Comparison of ENCODE assay signal across 7 mouse cellular contexts in the genomic region with DNA sequence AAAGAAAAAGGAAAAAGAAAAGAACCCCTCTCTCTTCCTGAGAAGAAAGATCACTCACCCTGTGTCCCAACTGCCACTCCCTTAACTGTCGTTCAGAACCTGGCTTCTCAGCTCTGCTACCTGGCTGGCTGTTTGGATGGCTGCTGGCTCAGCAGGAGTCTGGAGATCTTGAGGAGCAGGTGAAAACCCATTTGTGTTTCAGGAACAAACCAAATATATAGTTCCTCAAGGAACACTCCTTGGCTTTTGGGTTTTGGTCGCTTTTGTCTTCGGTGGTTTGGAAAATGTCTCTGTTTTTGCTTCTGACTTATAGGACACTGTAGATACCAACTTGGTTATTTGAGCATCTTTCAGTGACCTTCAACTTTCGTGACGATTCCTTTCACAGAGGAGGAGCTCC. TPM values are rescaled to one million over a fixed set of nuclear protein-coding genes. Genes with fewer than 3 reads are reported as not detected.
DNase-seq lines count a peak whose midpoint lies in the region; ATAC-seq and TF ChIP-seq lines count a peak whose summit lies in the region.

A gene (minus strand): TSS at position 101 of the 400 bp plus-strand sequence.

- no peak within 1 kb of the TSS for H3K9ac ChIP-seq in ES-E14 (ENCODE audit: insufficient read depth, low read depth, low read length, poor library complexity, severe bottlenecking)
- H3K9ac ChIP-seq in forebrain, embryonic 14.5 days (ENCODE audit: low read length), result no peak within 1 kb of the TSS
- H3K9ac ChIP-seq in hindbrain, embryonic 12.5 days, result no peak within 1 kb of the TSS
- H3K9ac ChIP-seq in liver, embryonic 14.5 days (replicated peaks), result no peak within 1 kb of the TSS

- no peak for TF ChIP-seq EP300 in liver, embryonic 14.5 days (IDR thresholded peaks at IDR 0.05; ENCODE audit: low read depth)

- no peak within 1 kb of the TSS for H3K4me3 ChIP-seq in C2C12 (ENCODE audit: insufficient read depth, poor library complexity, severe bottlenecking)
- H3K4me3 ChIP-seq in ES-E14 (ENCODE audit: insufficient read depth in 1 of 2, low read depth in 1 of 2, low read length in 2 of 2, poor library complexity in 1 of 2, severe bottlenecking in 1 of 2), result no peak within 1 kb of the TSS
- H3K4me3 ChIP-seq in forebrain, embryonic 14.5 days (ENCODE audit: low read depth, low read length), result no peak within 1 kb of the TSS
- no peak within 1 kb of the TSS for H3K4me3 ChIP-seq in hindbrain, embryonic 12.5 days
- no peak within 1 kb of the TSS for H3K4me3 ChIP-seq in liver, embryonic 14.5 days (ENCODE audit: insufficient read depth in 1 of 2, low read depth in 2 of 2, low read length in 2 of 2)

- no peak for ATAC-seq in forebrain, embryonic 14.5 days
- no peak for ATAC-seq in hindbrain, embryonic 12.5 days (ENCODE audit: low FRiP score)
- no peak for ATAC-seq in liver, embryonic 14.5 days (ENCODE audit: insufficient read depth)

- no peaks in the 10 kb centered on the region for H3K4me1 ChIP-seq in ES-E14 (ENCODE audit: control insufficient read depth in 2 of 2, insufficient read depth in 2 of 2, low read length in 2 of 2, poor library complexity in 1 of 2)
- H3K4me1 ChIP-seq in forebrain, embryonic 14.5 days (ENCODE audit: control insufficient read depth, insufficient read depth, low read length), result no peaks in the 10 kb centered on the region
- no peaks in the 10 kb centered on the region for H3K4me1 ChIP-seq in hindbrain, embryonic 12.5 days
- H3K4me1 ChIP-seq in liver, embryonic 14.5 days (replicated peaks; ENCODE audit: control insufficient read depth in 2 of 2, insufficient read depth in 2 of 2, low read length in 1 of 2), result no peaks in the 10 kb centered on the region

- 74% methylated on average over 5 of the region's 5 CpGs for WGBS in forebrain, embryonic 14.5 days
- 85% methylated on average over 5 of the region's 5 CpGs for WGBS in hindbrain, embryonic 12.5 days
- 72% methylated on average over 5 of the region's 5 CpGs for WGBS in liver, embryonic 14.5 days (ENCODE audit: insufficient replicate concordance)

- in situ Hi-C loops in ES-E14 (cut with MboI; ENCODE audit: low sequenced_read_pairs in 2 of 2, unreplicated experiment in 2 of 2), result no loop called here

- no peak for DNase-seq in ES-E14 (ENCODE audit: low read depth, low spot score)
- DNase-seq in forebrain, embryonic 14.5 days (ENCODE audit: low spot score), result no peak
- no peak for DNase-seq in liver, embryonic 14.5 days (ENCODE audit: low read depth in 3 of 3, low spot score in 3 of 3)
- DNase-seq in ovary, postnatal 36 days (ENCODE audit: low spot score), result no peak
- no peak for DNase-seq in embryo, embryonic 11 days

- H3ac ChIP-seq in C2C12 (ENCODE audit: control insufficient read depth, insufficient read length, low read depth), result no peak within 1 kb of the TSS

- no peaks in the 10 kb centered on the region for H3K9me3 ChIP-seq in ES-E14 (ENCODE audit: control insufficient read depth, insufficient read depth, low read depth, low read length)
- no peaks in the 10 kb centered on the region for H3K9me3 ChIP-seq in forebrain, embryonic 14.5 days (replicated peaks; ENCODE audit: control insufficient read depth, low read length)
- H3K9me3 ChIP-seq in hindbrain, embryonic 12.5 days (replicated peaks), result no peaks in the 10 kb centered on the region
- no peaks in the 10 kb centered on the region for H3K9me3 ChIP-seq in liver, embryonic 14.5 days (ENCODE audit: control insufficient read depth, low read length)

- H3K36me3 ChIP-seq in C2C12 (ENCODE audit: control insufficient read depth, insufficient read depth), result no peaks in the 10 kb centered on the region
- no peaks in the 10 kb centered on the region for H3K36me3 ChIP-seq in ES-E14 (ENCODE audit: control insufficient read depth, insufficient read depth, low read length, poor library complexity, severe bottlenecking)
- no peaks in the 10 kb centered on the region for H3K36me3 ChIP-seq in forebrain, embryonic 14.5 days (ENCODE audit: control insufficient read depth, insufficient read depth, low read length)
- no peaks in the 10 kb centered on the region for H3K36me3 ChIP-seq in hindbrain, embryonic 12.5 days
- H3K36me3 ChIP-seq in liver, embryonic 14.5 days (replicated peaks; ENCODE audit: control insufficient read depth, insufficient read depth, low read depth), result no peaks in the 10 kb centered on the region

- no peak within 1 kb of the TSS for H3K4me2 ChIP-seq in forebrain, embryonic 14.5 days (ENCODE audit: low read length)
- H3K4me2 ChIP-seq in hindbrain, embryonic 12.5 days (replicated peaks), result no peak within 1 kb of the TSS
- H3K4me2 ChIP-seq in liver, embryonic 14.5 days (ENCODE audit: low read depth), result no peak within 1 kb of the TSS

- no peaks in the 10 kb centered on the region for H3K27me3 ChIP-seq in C2C12 (ENCODE audit: control insufficient read depth, insufficient read depth, insufficient read length)
- H3K27me3 ChIP-seq in forebrain, embryonic 14.5 days (replicated peaks; ENCODE audit: control insufficient read depth, insufficient read depth, low read length), result no peaks in the 10 kb centered on the region
- no peaks in the 10 kb centered on the region for H3K27me3 ChIP-seq in hindbrain, embryonic 12.5 days
- H3K27me3 ChIP-seq in liver, embryonic 14.5 days (ENCODE audit: control insufficient read depth, insufficient read depth, low read length), result no peaks in the 10 kb centered on the region

- H3K27ac ChIP-seq in ES-E14 (ENCODE audit: insufficient read depth, low read depth, low read length, poor library complexity, severe bottlenecking), result no peak within 1 kb of the TSS
- H3K27ac ChIP-seq in forebrain, embryonic 14.5 days (ENCODE audit: low read depth, low read length), result no peak within 1 kb of the TSS
- H3K27ac ChIP-seq in hindbrain, embryonic 12.5 days, result no peak within 1 kb of the TSS
- no peak within 1 kb of the TSS for H3K27ac ChIP-seq in liver, embryonic 14.5 days

- TF ChIP-seq CTCF in C2C12 (IDR thresholded peaks at IDR 0.05; ENCODE audit: control insufficient read depth, insufficient read depth, insufficient read length), result no peak
- no peak for TF ChIP-seq CTCF in liver, embryonic 14.5 days (IDR thresholded peaks at IDR 0.05; ENCODE audit: low read depth)

- H3K79me3 ChIP-seq in C2C12 (ENCODE audit: low read depth), result no peaks in the 10 kb centered on the region

- no peaks in the 10 kb centered on the region for H3K79me2 ChIP-seq in C2C12 (ENCODE audit: control insufficient read depth, insufficient read depth)

TF ChIP-seq in C2C12, 6 proteins besides CTCF, POLR2A, EP300 and RAD21:
- TF ChIP-seq MAX (IDR thresholded peaks at IDR 0.05) (no peak), MYOD1 (IDR thresholded peaks at IDR 0.05; ENCODE audit: control insufficient read depth, insufficient read length, low read depth) (no peak), MYOG (IDR thresholded peaks at IDR 0.05; ENCODE audit: control insufficient read depth, extremely low read depth, insufficient read length) (no peak), FOSL1 (IDR thresholded peaks at IDR 0.05; ENCODE audit: insufficient read depth, low read length, poor library complexity, severe bottlenecking) (no peak), CEBPB (IDR thresholded peaks at IDR 0.05; ENCODE audit: low read depth) (no peak), USF1 (IDR thresholded peaks at IDR 0.05; ENCODE audit: low read depth) (no peak)
TF ChIP-seq in C2C12: peak in this region for 0.

TF ChIP-seq in ES-E14, 5 proteins besides CTCF, POLR2A, EP300 and RAD21:
- TF ChIP-seq ZC3H11A (IDR thresholded peaks at IDR 0.05; ENCODE audit: borderline replicate concordance, low read depth, low read length) (no peak), CHD2 (IDR thresholded peaks at IDR 0.05; ENCODE audit: low read depth, low read length) (no peak)

RNA-seq across cellular contexts. Expression of the gene that starts here (rescaled TPM):
- 125 TPM for polyA plus RNA-seq in C2C12 (2012; fragmentation: generic; extraction: Trizol)
- 67.4 and 90.0 TPM in 2 replicates for total RNA-seq in ES-E14 (2012; rRNA removed)
- 66.6 and 74.9 TPM in 2 replicates for polyA plus RNA-seq in forebrain, embryonic 14.5 days (2014; fragmentation: Nextera tagmentation; extraction: Ambion mirVana)
- polyA plus RNA-seq in hindbrain, embryonic 12.5 days (2016; fragmentation: Nextera tagmentation; extraction: Ambion mirVana), result 70.6 and 74.0 TPM in 2 replicates
- 17.8 and 25.4 TPM in 2 replicates for polyA plus RNA-seq in liver, embryonic 14.5 days (2012; rRNA removed)
- 27.7 and 30.1 TPM in 2 replicates for polyA plus RNA-seq in liver, embryonic 14.5 days (2014; fragmentation: Nextera tagmentation; extraction: Ambion mirVana)
